Mouse (Mus musculus) lung, embryonic 14.5 days (tissue): ENCODE measurements around the gene Smad5. TPM values are rescaled to one million over a fixed set of nuclear protein-coding genes. Genes with fewer than 3 reads are reported as not detected.

Experiments
- ATAC-seq: fragments of 200-750 bp; cut with Nextera tagmentation; 2 replicates; pipeline ENCODE4 v1.8.0; 2017; ENCODE audit warnings: mild to moderate bottlenecking, moderate TSS enrichment, moderate library complexity; ENCODE audit not compliant: insufficient read depth
- DNase-seq: peaks from one replicate; pipeline ENCODE4 v3.0.0-alpha.2; 2015
- H3K27ac ChIP-seq: fragments of 300-500 bp; sonication (generic); 2 replicates; pipeline ENCODE4 v1.5.1; 2014; ENCODE audit warnings: low read depth, mild to moderate bottlenecking, moderate library complexity
- H3K27me3 ChIP-seq: fragments of 300-500 bp; sonication (generic); 2 replicates; pipeline ENCODE4 v1.6.1; 2014; ENCODE audit warnings: low read length, control low read depth; ENCODE audit not compliant: insufficient read depth
- H3K36me3 ChIP-seq: fragments of 300-500 bp; sonication (generic); 2 replicates; pipeline ENCODE4 v1.6.1; 2014; ENCODE audit warnings: control low read depth; ENCODE audit not compliant: insufficient read depth
- H3K4me1 ChIP-seq: fragments of 300-500 bp; sonication (generic); 2 replicates; pipeline ENCODE4 v1.6.1; 2014; ENCODE audit warnings: antibody characterized with exemption, control low read depth; ENCODE audit not compliant: insufficient read depth
- H3K4me2 ChIP-seq: fragments of 300-500 bp; sonication (generic); 2 replicates; pipeline ENCODE4 v1.6.1; 2014; ENCODE audit warnings: mild to moderate bottlenecking
- H3K4me3 ChIP-seq: fragments of 300-500 bp; sonication (generic); 2 replicates; pipeline ENCODE4 v1.5.1; 2014; ENCODE audit warnings: low read depth, low read length
- H3K9ac ChIP-seq: fragments of 300-500 bp; sonication (generic); 2 replicates; pipeline ENCODE4 v1.6.1; 2014
- H3K9me3 ChIP-seq: fragments of 300-500 bp; sonication (generic); 2 replicates; pipeline ENCODE4 v1.6.1; 2016; ENCODE audit warnings: low read depth, low read length, control low read depth
- CTCF ChIP-seq: IDR thresholded peaks from 2 replicates; pipeline ENCODE4 v1.5.1; 2016; ENCODE audit warnings: antibody characterized with exemption, low read depth
- WGBS: fragments of 180-500 bp; shearing (Covaris S2); extraction: QIAGEN DNeasy Blood & Tissue Kit; methylation state at CpG from one replicate; pipeline ENCODE4 v1.1.7; 2014; 5-methylcytosine and 5-hydroxymethylcytosine counted together
- polyA plus RNA-seq: library from polyadenylated mRNA; unstranded; fragments of >200 nt; fragmentation: Nextera tagmentation; extraction: Ambion mirVana; gene quantifications from 2 replicates; pipeline ENCODE4 v1.2.1, GENCODE M21; 2014

Smad5 gene
- polyA plus RNA-seq, 1 experiment from 2014 or later, result 62.0 TPM

DNA sequence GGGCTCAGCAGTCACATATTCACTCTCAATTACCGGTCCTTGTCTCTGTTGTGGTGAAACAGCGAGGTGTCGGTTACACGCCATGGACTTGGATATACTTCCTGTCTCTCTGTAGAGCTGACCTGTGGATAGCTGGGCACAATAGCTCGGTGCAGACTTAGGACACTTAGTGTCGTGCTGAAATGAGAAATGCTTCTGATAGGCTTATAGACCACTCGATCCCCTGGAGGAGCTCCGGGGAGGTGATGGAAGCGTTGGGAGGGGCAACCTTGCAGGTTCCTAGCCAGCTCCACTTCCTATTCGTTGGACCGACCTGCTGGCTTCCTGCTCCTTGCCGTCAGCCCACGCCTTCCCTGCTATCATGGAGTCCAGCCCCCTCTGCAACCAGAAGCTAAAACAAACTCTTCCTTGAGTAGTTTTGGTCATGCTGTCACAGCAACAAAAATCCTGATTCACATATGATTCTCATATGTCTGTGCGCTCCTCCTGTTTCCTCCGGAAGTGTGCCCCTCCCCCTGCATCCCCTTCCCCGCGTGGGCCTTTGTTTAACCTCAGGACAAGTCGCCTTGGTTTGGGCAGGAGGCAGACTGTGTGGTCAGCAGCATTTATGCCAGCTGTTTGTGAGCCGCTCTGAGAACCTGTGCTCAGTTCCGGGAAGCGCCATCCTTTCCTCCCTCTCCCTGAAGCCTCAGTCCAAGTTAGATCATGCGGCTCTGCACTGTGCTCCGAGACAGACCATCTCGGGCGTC is 62.6 kb downstream of the Smad5 start:
- WGBS, result 18% methylated on average over 25 of the region's 25 CpGs

DNA sequence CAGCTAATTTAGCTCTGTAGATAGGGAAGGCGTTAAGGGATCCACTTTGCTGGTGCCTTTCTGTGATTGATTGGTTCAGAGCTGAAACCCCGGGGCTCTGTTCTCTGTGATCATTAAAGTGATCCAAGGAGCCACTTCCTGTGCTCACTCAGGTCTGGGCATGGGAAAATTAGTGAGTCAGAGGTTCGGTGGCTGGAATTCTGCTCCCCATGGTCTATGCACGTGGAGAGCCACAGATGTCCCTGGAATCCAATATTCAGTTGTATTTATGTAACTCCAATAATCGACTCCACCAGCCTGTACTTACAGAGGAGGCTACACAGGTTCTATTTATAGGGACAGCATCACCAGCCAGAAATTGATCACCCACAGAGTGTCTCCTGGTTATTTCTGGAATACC is 63.4 kb downstream of the Smad5 start:
- no peaks in the 10 kb centered on the region for H3K9me3 ChIP-seq
- no peaks in the 10 kb centered on the region for H3K27me3 ChIP-seq
- H3K4me2 ChIP-seq, result no peak overlapping the region
- ATAC-seq (no peak), DNase-seq (no peak)
- WGBS, result 31% methylated on average over 5 of the region's 5 CpGs
- H3K27ac ChIP-seq, result no peak overlapping the region
- H3K4me3 ChIP-seq, result no peak overlapping the region
- peaks cover 4% of the 10 kb centered on the region; the same call in 1 of the 2 replicates for H3K4me1 ChIP-seq
- TF ChIP-seq CTCF, result no peak
- no peak overlapping the region for H3K9ac ChIP-seq
- H3K36me3 ChIP-seq, result no peaks in the 10 kb centered on the region

More for the DNA sequence above, 62.6 kb downstream of the Smad5 start:
- 0 out of 2 replicates have a peak overlapping the region, but pooled peaks have one; percentile 0 for H3K4me3 ChIP-seq
- H3K36me3 ChIP-seq, result no peaks in the 10 kb centered on the region
- TF ChIP-seq CTCF, result no peak
- H3K9me3 ChIP-seq, result no peaks in the 10 kb centered on the region
- no peaks in the 10 kb centered on the region for H3K27me3 ChIP-seq
- no peak overlapping the region for H3K27ac ChIP-seq
- DNase-seq (peak; percentile 47), ATAC-seq (peak; percentile 62; the same call in 1 of the 2 replicates)
- H3K9ac ChIP-seq, result no peak overlapping the region
- peaks cover 4% of the 10 kb centered on the region; the same call in 1 of the 2 replicates for H3K4me1 ChIP-seq
- H3K4me2 ChIP-seq, result peak overlapping the region; percentile 40

DNA sequence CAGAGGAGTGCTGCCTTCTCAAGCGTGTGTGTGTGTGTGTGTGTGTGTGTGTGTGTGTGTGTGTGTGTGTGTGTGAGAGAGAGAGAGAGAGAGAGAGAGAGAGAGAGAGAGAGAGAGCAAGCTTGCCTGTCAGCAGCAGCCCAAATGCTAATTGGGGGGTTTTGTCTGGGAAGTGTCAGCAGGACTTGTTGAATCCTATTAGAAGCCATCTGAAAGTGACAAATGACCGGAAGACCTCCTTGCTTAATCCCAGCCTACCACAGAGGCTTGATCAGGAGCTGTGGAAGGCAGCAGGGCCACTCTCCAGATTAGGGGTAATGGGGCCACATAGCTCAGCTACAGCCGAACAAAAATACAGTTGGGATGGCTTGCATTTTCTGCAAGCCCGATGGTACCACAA is 66.6 kb downstream of the Smad5 start:
- Histone ChIP-seq H3K4me2 (no peak overlapping the region), H3K9ac (no peak overlapping the region), H3K9me3 (no peaks in the 10 kb centered on the region), H3K27ac (no peak overlapping the region), H3K36me3 (no peaks in the 10 kb centered on the region), H3K4me1 (peaks cover 4% of the 10 kb centered on the region; the same call in 1 of the 2 replicates), H3K27me3 (no peaks in the 10 kb centered on the region), H3K4me3 (no peak overlapping the region)
- no peak for DNase-seq
- no peak for ATAC-seq
- 22% methylated on average over 4 of the region's 4 CpGs for WGBS
- no peak for TF ChIP-seq CTCF

DNA sequence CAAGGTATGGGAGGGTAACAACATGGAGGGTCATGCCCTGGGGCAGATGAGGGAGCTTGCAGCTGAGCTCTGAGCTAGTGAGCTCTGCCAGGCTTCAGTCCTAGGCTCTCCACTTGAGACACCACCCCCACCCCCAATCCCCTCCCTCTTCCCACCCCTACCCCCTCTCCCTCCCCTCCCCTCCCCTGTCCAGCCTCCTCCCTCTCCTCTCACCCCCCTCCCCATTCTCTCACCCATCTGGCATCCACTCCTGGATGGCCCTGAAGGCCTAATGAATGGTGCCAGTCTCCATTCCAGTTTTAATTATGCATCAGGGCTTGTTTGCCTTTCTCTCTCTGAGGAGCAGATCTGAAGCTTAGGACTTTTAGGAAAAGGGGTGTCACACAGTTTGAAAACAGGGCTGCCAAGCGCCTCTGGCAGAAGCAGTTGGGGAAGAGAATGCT is 67.3 kb downstream of the Smad5 start:
- TF ChIP-seq CTCF, result no peak
- Histone ChIP-seq H3K4me2 (no peak overlapping the region), H3K27ac (no peak overlapping the region), H3K4me3 (no peak overlapping the region), H3K27me3 (no peaks in the 10 kb centered on the region), H3K9me3 (no peaks in the 10 kb centered on the region), H3K36me3 (no peaks in the 10 kb centered on the region), H3K4me1 (peaks cover under 1% of the 10 kb centered on the region; the same call in 1 of the 2 replicates), H3K9ac (no peak overlapping the region)
- 57% methylated on average over 1 of the region's 1 CpGs for WGBS
- DNase-seq (no peak), ATAC-seq (no peak)

DNA sequence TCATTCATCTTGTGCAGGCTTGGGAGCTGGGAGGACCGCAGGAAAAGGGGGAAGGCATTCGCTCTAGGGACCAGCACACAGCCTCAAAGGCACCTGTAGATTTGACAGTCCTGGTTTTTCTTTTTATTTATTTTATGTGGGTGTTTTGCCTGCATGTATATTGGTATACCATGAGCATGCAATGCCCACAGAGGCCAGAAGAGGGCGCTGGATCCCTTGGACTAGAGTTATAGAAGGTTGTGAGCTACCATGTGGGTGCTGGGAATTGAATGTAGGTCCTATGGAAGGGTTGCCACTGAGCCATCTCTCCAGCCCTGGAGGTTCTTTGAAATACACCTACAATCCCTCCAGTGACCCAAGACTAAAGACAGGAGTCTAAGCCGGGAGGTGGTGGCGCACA is 68.0 kb downstream of the Smad5 start:
- Histone ChIP-seq H3K9ac (no peak overlapping the region), H3K27me3 (no peaks in the 10 kb centered on the region), H3K4me1 (no peaks in the 10 kb centered on the region), H3K36me3 (no peaks in the 10 kb centered on the region), H3K9me3 (no peaks in the 10 kb centered on the region), H3K4me3 (no peak overlapping the region), H3K27ac (0 out of 2 replicates have a peak overlapping the region, but pooled peaks have one; percentile 11), H3K4me2 (no peak overlapping the region)
- ATAC-seq (no peak), DNase-seq (no peak)
- 61% methylated on average over 5 of the region's 5 CpGs for WGBS
- TF ChIP-seq CTCF, result peak; percentile 34

DNA sequence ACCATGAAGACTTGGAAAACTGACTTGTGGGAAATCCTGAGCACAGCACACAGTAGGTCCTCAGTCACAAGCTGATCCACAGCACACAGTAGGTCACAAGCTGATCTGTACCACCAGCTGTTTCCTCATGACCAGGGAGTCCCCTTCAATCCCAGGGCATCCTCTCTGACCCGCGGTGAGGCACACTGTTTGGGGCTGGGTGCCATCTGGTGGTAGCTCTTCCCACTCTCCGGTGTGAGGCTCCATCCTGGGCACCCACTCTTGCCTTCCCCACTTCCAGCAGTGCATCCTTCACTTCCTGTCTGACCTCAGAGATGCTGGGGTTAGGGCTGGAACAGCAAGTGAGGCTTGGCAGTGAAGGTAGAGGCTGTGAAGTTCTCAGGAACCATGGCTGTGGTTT is 69.8 kb downstream of the Smad5 start:
- TF ChIP-seq CTCF, result peak; percentile 60
- ATAC-seq, result peak; percentile 45; the same call in 1 of the 2 replicates
- WGBS, result 23% methylated on average over 3 of the region's 3 CpGs
- no peak overlapping the region for H3K4me3 ChIP-seq
- H3K27me3 ChIP-seq, result no peaks in the 10 kb centered on the region
- no peak overlapping the region for H3K9ac ChIP-seq
- no peaks in the 10 kb centered on the region for H3K9me3 ChIP-seq
- no peaks in the 10 kb centered on the region for H3K36me3 ChIP-seq
- DNase-seq, result no peak
- no peak overlapping the region for H3K4me2 ChIP-seq
- H3K4me1 ChIP-seq, result no peaks in the 10 kb centered on the region
- no peak overlapping the region for H3K27ac ChIP-seq

DNA sequence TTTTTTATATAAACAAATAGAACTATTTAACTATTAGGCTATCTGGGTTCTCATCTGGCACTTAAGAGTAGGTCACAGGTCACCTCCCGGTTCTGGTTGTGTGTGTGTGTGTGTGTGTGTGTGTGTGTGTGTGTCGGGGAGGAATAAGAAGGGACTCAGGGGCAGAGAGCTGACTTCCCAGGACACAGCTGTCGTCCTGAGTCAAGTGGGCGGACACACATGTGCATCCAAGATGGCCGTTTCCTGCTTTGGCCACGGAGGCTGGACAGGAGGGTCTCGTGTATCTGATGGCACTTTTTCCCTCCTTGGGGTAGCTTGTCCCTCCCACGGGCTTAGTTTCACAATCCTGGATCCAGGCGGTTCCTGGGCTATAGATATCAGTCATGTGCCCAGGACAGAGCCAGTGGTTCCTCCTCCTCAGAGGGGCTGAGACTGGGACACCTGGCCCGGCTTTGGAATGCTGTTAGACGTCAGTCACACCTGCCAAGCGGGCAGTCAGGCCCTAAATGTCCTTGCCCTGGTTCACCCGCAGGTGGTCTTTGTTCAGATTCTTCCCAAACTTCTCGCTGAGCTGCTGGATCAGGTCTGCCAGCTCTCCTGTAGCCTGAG is 70.6 kb downstream of the Smad5 start:
- H3K27me3 ChIP-seq, result no peaks in the 10 kb centered on the region
- ATAC-seq, result no peak
- DNase-seq, result no peak

More for the DNA sequence above, 70.6 kb downstream of the Smad5 start:
- H3K9ac ChIP-seq, result no peak overlapping the region
- no peak for TF ChIP-seq CTCF
- H3K9me3 ChIP-seq, result no peaks in the 10 kb centered on the region
- no peaks in the 10 kb centered on the region for H3K4me1 ChIP-seq
- 36% methylated on average over 14 of the region's 14 CpGs for WGBS
- H3K4me3 ChIP-seq, result no peak overlapping the region
- no peaks in the 10 kb centered on the region for H3K36me3 ChIP-seq
- H3K4me2 ChIP-seq, result no peak overlapping the region
- no peak overlapping the region for H3K27ac ChIP-seq
